Mouse (Mus musculus) heart, postnatal 14 days (tissue): ENCODE measurements around the gene Smpdl3b. TPM values are rescaled to one million over a fixed set of nuclear protein-coding genes. Genes with fewer than 3 reads are reported as not detected.
"Not testable (repeated sequence)": the region's sequence is repeated elsewhere in the genome, so short reads cannot be mapped to it uniquely, and the experiment has no call there.

ENCODE experiments used
- DNase-seq, 2 experiments: peaks; one replicate each; pipeline ENCODE4 v3.0.0; 2021 to 2022
- intact Hi-C: fragments of 180-260 bp; cut with DNase I; formaldehyde crosslinking; loops from one replicate; pipeline ENCODE4 v1.15.1; 2025
- total RNA-seq, 2 experiments: library from RNA; stranded (reverse); gene quantifications; 2 replicates each; pipeline ENCODE4 v1.2.3; 2021

Smpdl3b gene
- total RNA-seq, 2 experiments from 2014 or later: 0.71 to 0.98 TPM

GRCm38 (mm10) chr4:132737154-132737553 is 19.9 kb downstream of the Smpdl3b start:
- intact Hi-C loops, DNase-seq: not testable (repeated sequence)

- DNase-seq: no peak
- intact Hi-C loops: no loop called here
These were observed 21.2 kb downstream of the Smpdl3b start for GRCm38 (mm10) chr4:132735894-132736293.

- intact Hi-C loops: no loop called here
- no peak for DNase-seq
These were observed 21.7 kb downstream of the Smpdl3b start for GRCm38 (mm10) chr4:132735389-132735788.

- DNase-seq: no peak
- intact Hi-C loops: no loop called here
These were observed 22.3 kb downstream of the Smpdl3b start for GRCm38 (mm10) chr4:132734766-132735165.

- intact Hi-C loops: no loop called here
- no peak for DNase-seq
These were observed 23.8 kb downstream of the Smpdl3b start for GRCm38 (mm10) chr4:132733071-132733770.

- intact Hi-C loops: no loop called here
- DNase-seq: peak; percentile 94 to 95
These were observed 24.8 kb downstream of the Smpdl3b start, which contains the start of gene Xkr8 for GRCm38 (mm10) chr4:132732148-132732684. TSS of gene Xkr8 (minus strand) at chr4:132732546.

- intact Hi-C loops: no loop called here
- DNase-seq: no peak
These were observed 25.4 kb downstream of the Smpdl3b start for GRCm38 (mm10) chr4:132731616-132732015.

GRCm38 (mm10) chr4:132728233-132728632 is 28.8 kb downstream of the Smpdl3b start:
- no peak for DNase-seq
- intact Hi-C loops: no loop called here

- DNase-seq: no peak
- intact Hi-C loops: no loop called here
These were observed 38.8 kb downstream of the Smpdl3b start for GRCm38 (mm10) chr4:132718251-132718650.

- no peak for DNase-seq
- intact Hi-C loops: no loop called here
These were observed 43.9 kb downstream of the Smpdl3b start for GRCm38 (mm10) chr4:132713181-132713580.

GRCm38 (mm10) chr4:132706885-132707284 is 50.2 kb downstream of the Smpdl3b start:
- intact Hi-C loops: no loop called here
- no peak for DNase-seq

GRCm38 (mm10) chr4:132702076-132702475 is 55.0 kb downstream of the Smpdl3b start:
- no peak for DNase-seq
- intact Hi-C loops: no loop called here

- intact Hi-C loops: no loop called here
These were observed 63.7 kb downstream of the Smpdl3b start for GRCm38 (mm10) chr4:132693366-132693765.

GRCm38 (mm10) chr4:132689634-132690033 is 67.4 kb downstream of the Smpdl3b start:
- intact Hi-C loops: no loop called here
- no peak for DNase-seq

More at GRCm38 (mm10) chr4:132693366-132693765, 63.7 kb downstream of the Smpdl3b start:
- no peak for DNase-seq

Other genes starting within 250 kb of the Smpdl3b start
- gene Sesn2, start 246.8 kb downstream of the Smpdl3b start, total RNA-seq: 1 to 10 TPM; 3.8 to 3.9 TPM
- gene Atpif1, start 223.6 kb downstream of the Smpdl3b start, total RNA-seq: 100 to 1,000 TPM; 399 to 455 TPM
- 10 to 100 TPM; 50.2 to 51.7 TPM for gene Dnajc8, start 221.7 kb downstream of the Smpdl3b start, total RNA-seq
- gene Ptafr, start 193.2 kb downstream of the Smpdl3b start, total RNA-seq: 1 to 10 TPM; 1.1 to 2.0 TPM
- 10 to 100 TPM; 36.4 to 38.5 TPM for gene Eya3, start 118.3 kb downstream of the Smpdl3b start, total RNA-seq
- gene Xkr8, start 24.7 kb downstream of the Smpdl3b start, total RNA-seq: 1 to 10 TPM; 1.9 to 2.0 TPM
- gene Rpa2, start 11.1 kb upstream of the Smpdl3b start, total RNA-seq: 10 to 100 TPM; 11.2 to 12.4 TPM
- 1 to 10 TPM; 1.5 to 1.8 TPM for gene Themis2, start 39.1 kb upstream of the Smpdl3b start, total RNA-seq
- 10 to 100 TPM; 20.4 to 21.8 TPM for gene Ppp1r8, start 85.9 kb upstream of the Smpdl3b start, total RNA-seq
- 10 to 100 TPM; 35.8 to 38.3 TPM for gene Stx12, start 127.3 kb upstream of the Smpdl3b start, total RNA-seq
- 10 to 100 TPM; 33.2 to 40.1 TPM for gene Fam76a, start 165.3 kb upstream of the Smpdl3b start, total RNA-seq
- under 1 TPM; 0.43 to 0.49 TPM for gene Fgr, start 216.8 kb upstream of the Smpdl3b start, total RNA-seq